Mouse (Mus musculus) gastrocnemius, postnatal 10 days (tissue): ENCODE results near the gene Fez2. TPM values are rescaled to one million over a fixed set of nuclear protein-coding genes. Genes with fewer than 3 reads are reported as not detected.

Experiments
- DNase-seq: peaks from one replicate; pipeline ENCODE4 v3.0.0; 2021; ENCODE audit warnings: mixed read lengths
- total RNA-seq, 2 experiments: library from RNA; stranded (reverse); gene quantifications; 2 replicates each; pipeline ENCODE4 v1.2.3; 2021

Fez2 gene
- total RNA-seq, 2 experiments from 2014 or later: 54.8 to 61.1 TPM

- no peak for DNase-seq
These were observed 51.9 kb downstream of the Fez2 start for GRCm38 (mm10) chr17:78366070-78366469.

DNA sequence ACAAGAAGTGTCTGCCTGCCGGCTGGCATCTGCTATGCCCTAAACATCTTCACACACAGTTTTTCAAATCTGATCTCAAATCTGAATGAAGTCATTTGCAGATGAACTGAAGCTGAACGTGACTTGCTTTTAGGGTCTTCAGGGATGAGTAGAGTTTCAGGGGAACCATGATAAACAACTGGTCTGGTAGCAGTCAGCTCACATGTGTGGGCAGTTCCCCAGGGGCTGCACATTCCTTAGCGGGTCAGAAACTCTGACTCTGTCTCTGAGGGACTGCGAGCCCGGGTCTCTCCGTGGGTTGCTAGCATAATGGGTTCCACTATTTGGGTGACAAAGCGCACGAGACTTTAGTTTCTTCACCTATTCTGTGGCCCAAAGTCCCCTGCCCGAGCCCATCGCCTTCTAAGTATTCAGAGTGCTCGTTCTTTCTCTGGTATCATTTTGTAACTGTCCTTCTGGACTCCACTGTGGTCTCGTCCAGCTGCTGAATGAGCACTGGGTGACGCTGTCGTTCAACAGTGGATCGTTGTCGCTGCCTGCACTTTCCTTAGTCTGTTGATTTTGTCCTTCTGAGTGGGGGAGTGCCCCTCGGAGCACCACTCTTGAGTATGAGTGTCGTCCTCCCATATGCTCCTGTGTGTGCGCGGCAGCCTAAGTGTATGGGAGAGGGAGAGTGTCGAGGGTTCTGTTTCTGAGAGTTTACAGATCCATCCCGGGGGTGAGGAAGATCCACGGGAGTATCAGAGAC, 53.2 kb downstream of the Fez2 start:
- no peak for DNase-seq

DNA sequence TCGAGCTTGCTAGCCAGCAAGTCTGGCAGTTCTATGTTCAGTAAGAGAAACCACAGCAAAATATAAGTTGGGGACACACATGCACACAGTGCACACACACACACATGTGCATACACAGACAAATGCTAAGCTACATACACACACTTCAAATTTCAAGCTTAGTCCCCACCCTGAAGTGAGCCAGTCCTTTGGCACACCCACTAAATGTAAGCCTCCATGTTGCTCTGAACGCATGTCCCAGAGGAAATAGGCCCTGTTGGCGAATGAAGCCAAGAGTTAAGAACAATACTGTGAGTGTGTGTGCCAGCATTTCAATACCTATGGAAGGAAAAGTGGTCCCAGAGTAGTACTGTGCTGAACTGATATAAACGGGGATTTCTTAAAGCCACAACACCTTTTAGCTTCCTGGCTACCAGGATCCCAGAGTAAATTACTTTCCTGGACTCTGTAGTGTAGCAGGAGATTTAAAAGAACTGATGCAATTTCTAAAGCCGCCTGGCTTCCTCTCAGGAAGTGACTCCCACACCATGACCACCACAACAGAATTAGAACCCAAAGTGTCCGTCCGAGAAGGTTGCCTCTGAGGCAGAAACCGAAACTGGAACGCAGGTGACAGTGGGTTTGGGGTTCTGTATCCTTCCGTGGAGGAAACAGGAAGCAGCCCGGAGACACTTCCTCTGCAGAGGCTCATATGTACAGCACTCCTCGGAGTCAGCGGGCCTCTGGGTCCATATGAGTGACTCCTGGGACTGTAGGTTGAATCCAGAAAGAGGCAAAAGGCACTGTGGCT, 55.8 kb downstream of the Fez2 start:
- no peak for DNase-seq

GRCm38 (mm10) chr17:78358251-78358726, 59.7 kb downstream of the Fez2 start:
- no peak for DNase-seq

- no peak for DNase-seq
These were observed 60.2 kb downstream of the Fez2 start for GRCm38 (mm10) chr17:78357753-78358152.

GRCm38 (mm10) chr17:78355611-78356010, 62.3 kb downstream of the Fez2 start:
- no peak for DNase-seq

DNA sequence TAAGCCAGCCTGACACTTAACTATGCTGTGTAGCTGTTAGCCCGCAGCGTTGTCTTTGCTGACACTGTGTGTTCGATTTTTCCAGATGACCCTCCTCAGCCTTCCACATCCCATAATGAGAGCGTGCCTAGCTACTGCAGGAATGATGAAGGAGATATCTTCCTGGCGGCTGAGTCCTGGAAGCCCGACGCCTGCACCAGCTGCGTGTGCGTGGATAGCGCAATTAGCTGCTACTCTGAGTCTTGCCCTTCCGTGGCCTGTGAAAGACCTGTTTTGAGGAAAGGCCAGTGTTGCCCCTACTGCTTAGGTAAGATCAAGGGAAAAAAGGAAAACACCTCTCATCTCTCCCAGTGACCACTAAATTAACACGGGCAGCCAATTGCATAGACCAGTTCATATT, 63.1 kb downstream of the Fez2 start:
- DNase-seq: no peak

DNA sequence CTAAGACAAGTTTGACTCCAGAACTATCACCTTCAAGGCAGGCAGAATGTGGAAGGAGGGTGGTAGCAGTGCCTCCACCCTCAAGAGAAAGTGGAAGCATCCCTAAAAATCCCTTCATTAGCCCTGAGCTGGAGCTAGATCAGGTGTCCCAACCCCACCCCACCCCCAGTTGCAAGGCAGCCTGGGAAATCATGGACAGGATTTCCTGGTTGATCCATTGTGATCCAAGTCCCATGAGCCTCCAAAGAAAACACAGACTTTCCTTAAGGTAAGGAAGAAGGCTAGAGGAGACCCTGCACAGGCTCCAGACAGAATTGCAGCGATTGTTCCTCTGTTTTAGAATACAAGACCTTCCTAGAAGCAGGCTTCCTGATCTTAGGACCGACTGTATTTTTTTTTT, 63.5 kb downstream of the Fez2 start:
- no peak for DNase-seq

DNA sequence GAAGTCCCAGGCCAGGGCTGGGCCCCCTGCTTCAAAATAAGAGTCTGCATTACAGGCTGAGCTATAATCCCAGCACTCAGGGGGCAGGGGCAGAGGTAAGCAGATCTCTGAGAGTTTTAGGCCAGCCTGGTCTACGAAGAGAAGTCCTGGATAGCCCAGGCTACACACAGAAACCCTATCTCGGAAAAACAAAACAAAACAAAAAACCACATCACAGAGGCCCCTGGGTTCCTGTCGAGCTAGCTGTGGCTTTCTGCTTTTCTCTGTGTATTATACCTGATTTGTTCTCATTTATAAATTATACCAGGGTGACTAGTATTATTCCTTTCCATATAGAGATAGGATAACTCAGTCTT, 65.5 kb downstream of the Fez2 start:
- no peak for DNase-seq

DNA sequence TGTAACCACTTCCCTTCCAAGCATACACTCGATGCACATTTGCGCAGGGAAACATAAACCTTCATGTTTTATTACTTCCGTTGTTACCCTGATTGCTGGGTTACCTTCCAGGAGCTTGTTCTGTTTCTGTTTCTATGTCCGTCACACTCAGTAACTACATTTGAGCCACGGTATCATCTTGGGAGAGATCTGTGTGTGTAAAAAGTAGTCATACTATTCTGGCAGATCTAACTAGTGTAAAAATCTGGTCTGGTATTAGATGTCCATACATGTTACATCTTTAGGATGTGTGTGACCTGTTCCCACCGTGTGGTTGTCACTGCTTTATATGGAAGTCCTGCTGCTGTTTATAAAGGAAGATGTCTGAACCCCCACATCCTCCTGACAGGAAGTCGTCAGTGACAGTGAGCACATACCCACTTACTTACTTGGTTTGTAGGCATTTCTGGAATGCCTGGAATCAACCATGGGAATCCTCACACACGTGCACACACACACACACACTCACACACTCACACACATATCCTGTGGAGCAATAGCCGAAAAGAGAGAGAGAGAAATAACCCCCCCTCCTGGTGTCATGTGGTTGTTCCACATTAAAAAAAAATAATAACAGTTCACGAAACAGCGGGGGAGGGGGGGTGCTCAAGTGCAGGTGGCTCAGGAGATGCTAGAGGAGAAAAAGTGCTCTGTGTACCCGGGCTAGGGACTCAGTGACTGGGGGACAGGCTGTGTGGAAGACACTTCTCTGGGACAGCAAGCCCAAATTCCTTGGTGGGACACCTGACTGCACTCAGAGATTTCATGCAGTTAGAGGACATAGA, 66.1 kb downstream of the Fez2 start:
- DNase-seq: no peak

GRCm38 (mm10) chr17:78347111-78347801, 70.7 kb downstream of the Fez2 start:
- no peak for DNase-seq

DNA sequence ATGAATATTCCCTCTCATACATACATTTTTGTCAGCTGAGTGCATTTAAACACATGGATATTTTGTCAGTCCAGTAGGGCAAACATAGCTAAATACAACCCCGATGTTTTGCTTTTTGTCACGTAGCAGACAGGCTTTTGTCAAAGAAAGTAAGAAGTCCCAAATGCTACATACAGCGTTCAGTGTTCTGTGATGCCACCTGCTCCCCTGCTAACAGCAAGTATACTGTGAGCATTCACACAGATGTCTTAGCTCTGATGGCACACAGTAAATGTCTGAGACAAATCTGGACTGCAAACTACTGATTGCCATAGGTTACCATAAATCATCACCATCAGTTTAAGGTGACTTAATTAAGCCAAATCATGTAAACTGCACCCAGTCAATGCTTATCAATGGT, 74.3 kb downstream of the Fez2 start:
- DNase-seq: no peak

- no peak for DNase-seq
These were observed 82.7 kb downstream of the Fez2 start for GRCm38 (mm10) chr17:78335250-78335649.

DNA sequence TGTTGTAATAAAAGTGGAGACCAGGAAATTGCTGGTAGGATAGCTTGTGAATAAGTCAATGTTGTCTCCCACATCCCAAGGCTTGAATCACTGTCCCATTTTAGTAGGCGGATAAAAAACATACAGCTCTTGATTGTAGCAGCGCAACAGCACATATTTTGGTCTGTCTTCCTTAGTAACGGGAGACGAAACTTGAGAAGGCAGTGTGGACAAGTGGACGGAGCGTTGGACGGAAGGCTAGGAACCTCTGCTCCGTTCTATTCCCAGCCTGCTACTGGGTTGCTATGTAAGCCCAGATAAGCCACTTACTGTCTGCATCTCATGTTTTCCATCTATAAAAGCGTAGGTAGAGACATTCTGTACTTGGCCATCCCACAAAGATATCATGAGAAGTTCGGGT, 84.7 kb downstream of the Fez2 start:
- DNase-seq: no peak

- no peak for DNase-seq
These were observed 86.5 kb downstream of the Fez2 start for GRCm38 (mm10) chr17:78331438-78331837.

DNA sequence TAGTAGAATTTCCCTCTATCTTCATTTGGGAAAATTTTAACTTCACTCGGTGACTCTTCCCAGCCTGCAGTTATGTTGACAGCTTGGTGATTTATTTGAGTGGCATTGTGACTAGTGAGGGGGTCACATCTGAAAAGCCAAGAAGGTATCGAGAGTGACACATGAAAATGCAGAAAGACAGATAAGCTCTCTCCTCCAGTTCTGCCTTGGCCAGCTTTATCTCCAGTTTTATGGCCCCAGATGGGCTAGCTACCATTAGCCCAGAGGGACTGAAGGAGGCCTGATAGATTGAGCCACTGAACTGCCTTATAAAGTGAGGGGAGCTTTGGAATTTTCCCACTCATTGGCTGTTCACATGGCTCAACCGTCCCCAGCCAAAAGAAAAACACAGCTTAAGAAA, 89.7 kb downstream of the Fez2 start:
- DNase-seq: no peak

- no peak for DNase-seq
These were observed 90.8 kb downstream of the Fez2 start for GRCm38 (mm10) chr17:78327187-78327586.

GRCm38 (mm10) chr17:78326381-78326780, 91.6 kb downstream of the Fez2 start:
- DNase-seq: no peak

DNA sequence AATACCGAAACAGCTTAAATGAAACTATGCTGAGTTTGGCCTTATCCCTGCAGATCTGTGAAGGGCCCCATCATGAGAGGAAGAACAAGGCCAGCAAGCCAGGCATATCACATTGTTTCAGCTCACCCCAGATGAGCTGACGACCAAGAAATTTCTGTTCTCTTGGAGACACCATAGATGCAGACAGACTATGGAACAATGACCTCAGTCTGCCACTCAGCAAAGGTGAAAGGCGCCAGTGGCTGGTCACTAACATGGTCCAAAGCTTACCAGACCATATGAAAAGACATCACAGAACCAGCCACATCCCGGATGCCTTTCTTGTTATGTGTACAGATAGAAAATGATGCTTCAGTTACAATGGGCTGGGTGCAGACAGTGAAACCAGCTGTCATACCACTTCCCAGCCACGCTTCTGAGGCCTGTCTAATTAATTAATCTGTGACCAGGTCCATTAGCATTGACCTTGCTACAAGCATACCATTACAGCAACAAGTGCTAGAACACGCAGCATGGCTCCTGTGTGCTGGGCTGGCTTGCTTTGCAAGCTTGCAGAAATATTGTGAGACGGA, 92.1 kb downstream of the Fez2 start:
- DNase-seq: no peak

- DNase-seq: no peak
These were observed 95.3 kb downstream of the Fez2 start for GRCm38 (mm10) chr17:78322369-78323335.
